Mouse (Mus musculus) frontal cortex, postnatal 14 days (tissue): ENCODE results near the gene Ahnak2.
A peak's percentile ranks its signal among the peaks of the same experiment; 100 is the strongest.
"Not testable (repeated sequence)": the region's sequence is repeated elsewhere in the genome, so short reads cannot be mapped to it uniquely, and the experiment has no call there.

ENCODE experiments used
- DNase-seq, 2 experiments: peaks; one replicate each; pipeline ENCODE4 v3.0.0; 2022; ENCODE audit warnings: low spot score in 2 of 2

Gene Ahnak2

GRCm38 (mm10) chr12:112821216-112821615 is 18.8 kb upstream of the Ahnak2 start:
- no peak for DNase-seq

GRCm38 (mm10) chr12:112820401-112820999 is 18.0 kb upstream of the Ahnak2 start:
- DNase-seq: no peak

DNA sequence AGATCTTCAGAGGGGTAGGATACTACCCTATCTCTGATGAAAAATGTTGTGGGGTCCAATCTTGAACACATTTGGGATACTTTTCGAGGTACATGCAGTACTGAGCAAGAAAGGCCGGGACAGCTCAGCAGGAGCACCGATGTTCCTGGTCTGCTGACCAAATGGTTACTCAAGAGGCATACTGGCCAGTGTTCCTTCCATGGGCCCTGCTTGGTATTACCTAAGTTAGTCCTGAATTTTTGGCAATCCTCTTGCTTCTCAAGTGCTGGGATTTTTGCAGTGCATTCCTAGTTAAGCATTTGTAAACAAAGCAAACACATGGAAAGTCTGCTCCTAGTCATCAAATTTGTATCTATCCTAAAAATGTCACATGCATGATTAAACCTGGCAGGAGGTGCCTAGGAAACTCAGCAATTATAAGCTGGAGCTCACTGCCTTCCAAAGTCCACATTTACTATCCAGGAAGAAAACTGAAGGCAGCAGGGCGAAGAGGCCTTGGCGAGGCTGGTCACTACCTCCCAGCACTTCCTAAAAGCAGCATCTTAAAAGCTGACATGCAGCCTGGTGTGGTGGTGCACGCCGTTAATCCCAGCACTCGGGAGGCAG is 16.7 kb upstream of the Ahnak2 start:
- no peak for DNase-seq

DNA sequence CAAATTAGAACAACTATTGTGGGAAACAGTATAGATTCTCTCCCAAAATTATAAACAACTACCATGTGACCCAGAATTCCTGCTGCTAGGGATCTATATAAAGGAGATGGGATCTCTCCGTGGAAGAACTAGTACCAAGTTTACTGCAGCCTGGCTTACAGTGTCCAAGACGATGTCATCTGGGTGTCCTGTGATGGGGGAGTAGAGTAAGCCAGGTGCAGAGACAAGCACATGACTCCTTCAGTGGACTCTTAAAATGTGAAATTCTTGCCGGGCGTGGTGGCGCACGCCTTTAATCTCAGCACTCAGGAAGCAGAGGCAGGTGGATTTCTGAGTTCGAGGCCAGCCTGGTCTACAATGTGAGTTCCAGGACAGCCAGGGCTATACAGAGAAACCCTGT is 14.4 kb upstream of the Ahnak2 start:
- not testable (repeated sequence) for DNase-seq

DNA sequence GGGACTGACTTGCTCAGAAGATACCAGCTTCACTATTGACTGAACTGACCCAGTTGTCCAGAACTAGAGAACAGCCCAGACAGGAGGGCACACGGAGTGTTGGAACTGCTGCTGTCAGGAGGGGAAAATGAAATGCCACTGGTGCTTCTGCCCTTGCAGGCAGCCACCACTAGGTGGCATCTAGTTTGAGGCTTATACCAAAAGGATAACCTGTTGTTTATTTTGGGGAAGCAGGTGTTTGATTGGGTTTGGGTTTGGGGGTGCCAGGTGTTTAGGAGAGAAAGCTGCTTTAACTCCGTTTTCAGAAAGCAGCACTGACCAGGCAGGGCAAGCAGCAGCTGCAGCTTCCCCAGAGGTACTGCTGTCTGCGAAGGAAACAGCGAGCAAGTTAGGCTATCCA is 13.8 kb upstream of the Ahnak2 start:
- DNase-seq: peak in 1 of 2 experiments; percentile 58

GRCm38 (mm10) chr12:112814682-112815470 is 12.4 kb upstream of the Ahnak2 start:
- no peak for DNase-seq

DNA sequence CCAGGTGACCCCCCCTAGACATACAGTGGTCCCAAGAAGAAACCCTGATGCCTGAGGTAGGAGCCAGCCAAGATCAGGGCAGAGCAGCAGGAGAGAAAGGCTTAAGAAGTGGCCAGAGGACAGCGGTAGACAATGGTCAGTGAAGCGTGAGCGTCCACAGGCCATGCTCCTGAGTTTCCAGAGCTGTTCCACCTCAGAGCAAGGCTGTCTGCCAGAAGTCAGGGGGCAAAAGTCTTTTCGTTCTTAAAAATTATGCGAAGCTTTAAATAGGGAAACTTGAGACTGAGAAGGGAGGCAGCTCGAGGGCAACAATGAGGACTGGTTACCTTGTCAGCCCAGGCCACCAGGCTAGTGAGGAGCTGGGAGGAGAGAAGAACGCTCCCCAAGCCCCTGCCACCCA is 10.9 kb upstream of the Ahnak2 start:
- DNase-seq: no peak

DNA sequence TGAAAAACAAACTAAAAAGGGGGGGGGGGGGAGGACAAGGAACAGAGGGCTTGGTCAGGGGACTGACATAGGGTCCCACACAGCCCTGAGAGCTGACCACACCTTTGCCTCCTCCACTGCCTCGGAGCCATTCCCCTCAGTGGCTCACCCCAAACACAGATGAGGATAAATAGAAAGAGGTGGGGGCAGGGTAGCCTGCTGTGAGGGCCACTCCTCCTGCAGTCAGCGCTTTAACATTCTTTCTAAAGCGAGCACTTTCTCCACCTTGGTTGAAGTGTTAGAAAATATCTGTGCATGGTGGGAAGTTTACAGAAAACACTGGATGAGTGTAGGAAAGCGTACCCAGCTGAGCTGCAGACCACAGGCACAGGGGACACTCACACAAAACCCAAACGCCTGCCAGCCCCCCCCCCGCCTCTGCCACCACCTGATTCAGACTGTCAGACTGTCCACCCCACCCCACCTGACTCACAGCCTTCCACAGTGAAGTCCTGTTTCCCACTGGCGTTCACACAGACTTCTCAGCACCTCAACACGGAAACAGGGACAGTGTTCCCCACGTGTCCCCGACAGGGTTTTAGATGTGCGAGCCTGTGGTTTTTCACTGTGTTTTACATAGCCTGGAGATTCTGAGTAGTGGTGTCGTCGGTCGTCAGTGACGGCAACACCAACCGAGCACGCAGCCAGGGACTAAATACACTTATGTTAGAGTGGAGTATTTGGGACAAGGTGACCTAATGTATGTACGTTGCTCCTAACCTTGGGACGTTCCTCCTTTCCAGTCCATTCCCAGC is 7.8 kb upstream of the Ahnak2 start:
- DNase-seq: no peak

GRCm38 (mm10) chr12:112809641-112810040 is 7.2 kb upstream of the Ahnak2 start:
- DNase-seq: no peak

DNA sequence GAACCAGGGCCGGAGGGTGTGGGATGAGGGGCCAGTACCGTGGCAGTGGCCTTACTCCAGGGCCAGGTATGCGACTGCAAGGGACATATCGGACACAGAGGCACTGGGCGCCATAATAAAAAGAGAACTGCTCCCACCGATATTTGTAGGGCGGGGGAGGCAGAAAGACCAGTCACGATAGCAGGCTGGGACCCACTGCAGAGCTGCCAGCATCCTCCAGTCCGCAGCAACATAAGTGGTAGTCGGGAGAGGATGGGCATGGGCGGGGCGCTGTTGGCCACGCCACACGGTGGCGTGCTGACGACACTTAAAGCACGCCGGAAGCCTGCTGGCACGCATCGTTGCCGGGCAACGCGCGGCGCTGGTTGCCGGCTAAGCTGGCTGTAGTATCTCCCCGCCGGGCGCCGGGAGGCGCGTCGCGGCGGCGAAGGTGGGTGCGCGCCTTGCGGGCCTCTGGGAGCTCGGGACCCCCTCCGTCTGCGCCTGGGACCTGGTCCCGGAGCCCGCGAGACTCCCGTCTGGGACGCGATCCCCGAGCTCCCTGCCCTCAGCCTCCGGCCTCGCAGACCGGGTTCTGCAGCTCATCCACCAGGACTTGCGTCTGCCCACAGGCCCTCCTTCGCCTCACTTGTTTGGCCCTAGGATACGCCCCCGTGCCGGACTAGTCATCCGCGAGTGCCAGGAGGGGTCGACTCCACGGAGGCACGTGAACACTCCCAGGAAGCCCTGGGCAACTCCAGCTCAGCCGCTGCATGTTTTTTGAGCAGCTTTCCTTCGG is 6.3 kb upstream of the Ahnak2 start, which contains the start of gene Clba1:
Gene Clba1 (plus strand): TSS at position 351 of the 778 bp plus-strand sequence.
- DNase-seq: peak; percentile 88 to 90

DNA sequence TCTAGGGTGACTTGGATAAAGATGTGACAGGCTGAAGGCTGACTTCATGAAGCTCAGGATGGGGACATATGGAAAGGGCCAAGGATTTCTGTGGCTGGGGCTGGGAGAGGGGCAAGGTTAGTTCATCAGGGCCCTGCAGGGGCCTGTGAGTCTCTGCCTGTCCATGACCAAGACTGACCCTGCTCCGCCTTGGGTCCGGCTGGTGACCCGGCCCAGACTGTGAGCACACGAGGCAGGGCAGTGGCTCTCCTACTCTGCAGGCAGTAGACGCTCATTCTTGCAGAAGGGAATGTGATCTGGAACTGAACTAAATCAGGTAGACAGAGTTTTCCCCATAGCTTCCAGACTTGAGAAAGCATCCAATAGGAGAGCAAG is 5.7 kb upstream of the Ahnak2 start:
- no peak for DNase-seq

DNA sequence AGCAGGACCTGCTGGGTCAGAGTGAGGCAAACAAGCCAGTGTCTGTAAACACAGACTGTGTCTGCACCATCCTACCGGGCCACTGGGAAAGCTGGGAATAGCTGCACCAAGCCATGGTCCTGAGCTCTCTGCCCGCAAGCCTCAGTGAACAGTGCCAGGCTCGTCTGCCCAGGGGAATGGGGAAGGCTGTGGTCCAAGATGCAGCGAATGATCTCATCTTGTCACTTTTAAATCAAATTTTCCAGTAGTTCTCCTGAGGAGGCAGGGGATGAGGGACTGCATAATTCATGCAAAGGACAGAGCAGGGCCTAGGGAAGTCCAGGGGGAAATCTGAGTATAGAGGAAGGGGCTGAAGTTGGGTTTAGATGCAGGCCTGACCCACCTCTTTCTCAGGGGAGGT is 5.3 kb upstream of the Ahnak2 start:
- DNase-seq: no peak

GRCm38 (mm10) chr12:112806044-112806443 is 3.6 kb upstream of the Ahnak2 start:
- no peak for DNase-seq

DNA sequence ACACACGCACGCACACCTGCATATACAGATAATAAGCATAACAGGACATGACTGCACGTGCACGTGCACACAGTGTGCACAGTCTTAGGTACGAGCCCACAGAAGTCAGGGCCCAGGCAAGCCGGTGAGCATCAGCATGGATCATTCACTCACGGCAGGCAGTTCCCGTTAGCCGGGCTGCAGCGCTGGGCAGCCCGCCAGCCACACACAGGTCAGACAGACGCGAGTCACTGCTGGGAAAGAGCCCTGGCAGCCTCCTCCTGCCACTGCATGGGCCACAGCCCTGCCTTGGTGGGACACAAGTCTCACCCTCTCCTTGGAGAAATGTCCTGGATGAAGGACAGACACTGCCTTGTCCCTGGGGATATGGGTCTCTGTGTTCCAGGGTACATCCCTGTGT is 1.6 kb upstream of the Ahnak2 start:
- no peak for DNase-seq

GRCm38 (mm10) chr12:112802917-112803316 is 460 bp upstream of the Ahnak2 start:
- no peak for DNase-seq

DNA sequence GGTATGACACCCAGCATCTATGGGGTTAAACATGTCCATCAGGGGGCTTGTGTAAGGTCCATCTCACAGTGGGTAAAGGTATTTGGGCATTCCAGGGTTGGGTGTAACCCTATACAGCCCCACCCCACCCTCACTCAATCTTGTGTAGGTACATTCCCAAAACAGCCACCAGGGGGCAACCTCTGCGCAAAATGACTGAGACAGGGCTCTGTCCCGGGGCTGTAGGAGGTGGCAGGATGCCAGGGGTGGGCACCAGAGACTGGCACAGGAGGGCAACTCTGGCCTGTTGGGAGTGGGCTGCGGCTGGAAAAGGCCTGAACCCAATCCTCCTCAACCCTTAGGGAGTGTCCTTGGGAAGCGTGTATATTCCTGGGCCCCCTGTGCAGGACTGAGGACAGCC is 2.0 kb downstream of the Ahnak2 start:
- peak in 1 of 2 experiments; percentile 57 for DNase-seq

- no peak for DNase-seq
Observed at GRCm38 (mm10) chr12:112799237-112799970, 3.1 kb downstream of the Ahnak2 start.

DNA sequence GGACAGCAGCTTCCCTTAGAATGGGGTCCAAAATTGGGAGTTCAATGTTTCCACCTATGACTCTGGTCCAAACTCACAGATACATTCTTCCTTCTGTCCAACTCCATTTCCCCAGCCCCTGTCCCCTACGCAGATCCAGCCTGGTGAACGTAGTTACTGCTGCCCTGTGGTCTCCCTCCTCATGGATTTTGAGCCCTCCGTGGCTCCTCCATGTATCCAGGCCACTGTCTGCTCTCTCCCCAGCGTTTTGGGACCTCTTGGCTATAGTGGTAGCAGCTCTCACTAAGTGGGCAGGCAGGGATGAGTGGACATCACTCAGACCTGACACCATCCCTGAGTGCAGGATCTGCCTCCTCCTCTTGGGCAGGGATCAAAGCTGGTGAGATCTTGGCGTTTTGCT is 3.7 kb downstream of the Ahnak2 start:
- DNase-seq: no peak

- DNase-seq: no peak
Observed at GRCm38 (mm10) chr12:112798332-112798681, 4.2 kb downstream of the Ahnak2 start.

DNA sequence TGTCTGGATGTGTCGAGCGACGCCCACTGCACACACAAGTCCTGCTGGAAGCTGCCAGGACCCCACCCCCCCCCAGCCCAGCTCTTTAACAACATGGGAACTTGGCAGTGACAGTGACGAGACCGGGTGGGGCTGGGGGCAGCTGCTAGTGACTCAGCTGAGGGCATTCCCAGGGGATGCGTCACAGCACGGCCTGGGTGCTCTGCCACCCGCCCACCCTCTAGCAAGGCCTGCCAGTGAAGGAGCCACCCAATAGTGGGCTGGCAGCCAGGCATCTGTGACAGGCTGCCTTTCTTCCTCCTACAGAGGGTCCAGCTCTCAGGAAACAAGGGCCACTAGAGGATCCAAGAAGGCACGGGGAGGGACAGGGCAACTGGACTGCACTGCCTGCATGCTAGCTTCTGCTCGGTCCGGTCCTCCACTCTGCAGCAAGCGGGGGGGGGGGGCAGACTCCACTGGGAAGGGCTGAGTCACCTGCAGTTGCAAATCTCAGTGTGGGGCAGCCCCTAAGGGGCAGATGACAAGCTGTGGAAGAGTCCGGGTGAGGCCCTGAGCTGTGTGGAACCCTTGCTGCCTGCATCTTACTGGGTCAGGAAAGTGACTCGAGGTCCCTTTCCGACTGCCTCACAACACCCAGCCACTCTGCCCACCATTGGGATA is 4.7 kb downstream of the Ahnak2 start:
- DNase-seq: peak in 1 of 2 experiments; percentile 52
